Mouse (Mus musculus): ENCODE measurements around the gene Diexf. TPM values are rescaled to one million over a fixed set of nuclear protein-coding genes. Genes with fewer than 3 reads are reported as not detected.

Diexf gene
- polyA plus RNA-seq, 2 experiments = 8.9 to 33.4 TPM

- 94% methylated on average over 7 of the region's 7 CpGs for WGBS
- no peaks in the 10 kb centered on the region for H3K9me3 ChIP-seq (ENCODE audit: control insufficient read depth, low read length)
- H3K27me3 ChIP-seq (ENCODE audit: control insufficient read depth, insufficient read depth, low read length) = no peaks in the 10 kb centered on the region
- no peak overlapping the region for H3K4me3 ChIP-seq (replicated peaks; ENCODE audit: low read length)
- no peak overlapping the region for H3K27ac ChIP-seq (replicated peaks; ENCODE audit: low read depth, low read length)
- no peak for TF ChIP-seq POLR2A (IDR thresholded peaks at IDR 0.05; ENCODE audit: borderline replicate concordance, extremely low read depth, insufficient read depth, insufficient read length)
- H3K4me1 ChIP-seq (ENCODE audit: control insufficient read depth, insufficient read depth, low read length) = no peaks in the 10 kb centered on the region
- no peak for ATAC-seq (ENCODE audit: low FRiP score, low read depth)
- no peak for DNase-seq (ENCODE audit: low spot score)
- H3K36me3 ChIP-seq (ENCODE audit: control insufficient read depth, insufficient read depth, low read length) = peaks cover 86% of the 10 kb centered on the region
- H3K4me2 ChIP-seq (replicated peaks; ENCODE audit: low read depth, low read length, severe bottlenecking) = no peak overlapping the region
- H3K9ac ChIP-seq (ENCODE audit: low read depth, low read length, severe bottlenecking) = no peak overlapping the region
Observed at GRCm38 (mm10) chr1:193122793-193123192, 7.3 kb downstream of the Diexf start.

GRCm38 (mm10) chr1:193112093-193112492 is 18.0 kb downstream of the Diexf start:
- no peak overlapping the region for H3K4me2 ChIP-seq (replicated peaks; ENCODE audit: low read depth, low read length, severe bottlenecking)
- H3K27ac ChIP-seq (replicated peaks; ENCODE audit: low read depth, low read length) = no peak overlapping the region
- no peak overlapping the region for H3K9ac ChIP-seq (ENCODE audit: low read depth, low read length, severe bottlenecking)
- H3K4me3 ChIP-seq (replicated peaks; ENCODE audit: low read length) = no peak overlapping the region
- H3K36me3 ChIP-seq (ENCODE audit: control insufficient read depth, insufficient read depth, low read length) = peaks cover 97% of the 10 kb centered on the region
- DNase-seq (ENCODE audit: low spot score) (no peak), ATAC-seq (ENCODE audit: low FRiP score, low read depth) (no peak)
- no peak for TF ChIP-seq POLR2A (IDR thresholded peaks at IDR 0.05; ENCODE audit: borderline replicate concordance, extremely low read depth, insufficient read depth, insufficient read length)
- no peaks in the 10 kb centered on the region for H3K4me1 ChIP-seq (ENCODE audit: control insufficient read depth, insufficient read depth, low read length)
- H3K9me3 ChIP-seq (ENCODE audit: control insufficient read depth, low read length) = no peaks in the 10 kb centered on the region
- WGBS = 83% methylated on average over 9 of the region's 9 CpGs
- no peaks in the 10 kb centered on the region for H3K27me3 ChIP-seq (ENCODE audit: control insufficient read depth, insufficient read depth, low read length)

- TF ChIP-seq POLR2A (IDR thresholded peaks at IDR 0.05; ENCODE audit: borderline replicate concordance, extremely low read depth, insufficient read depth, insufficient read length) = no peak
- Histone ChIP-seq H3K4me2 (replicated peaks; ENCODE audit: low read depth, low read length, severe bottlenecking) (no peak overlapping the region), H3K9ac (ENCODE audit: low read depth, low read length, severe bottlenecking) (no peak overlapping the region), H3K27me3 (ENCODE audit: control insufficient read depth, insufficient read depth, low read length) (no peaks in the 10 kb centered on the region), H3K27ac (replicated peaks; ENCODE audit: low read depth, low read length) (no peak overlapping the region), H3K9me3 (ENCODE audit: control insufficient read depth, low read length) (no peaks in the 10 kb centered on the region), H3K4me3 (replicated peaks; ENCODE audit: low read length) (no peak overlapping the region), H3K36me3 (ENCODE audit: control insufficient read depth, insufficient read depth, low read length) (peaks cover 41% of the 10 kb centered on the region), H3K4me1 (ENCODE audit: control insufficient read depth, insufficient read depth, low read length) (no peaks in the 10 kb centered on the region)
- 81% methylated on average over 3 of the region's 3 CpGs for whole genome bisulfite sequencing
- ATAC-seq (ENCODE audit: low FRiP score, low read depth) = no peak
- no peak for DNase-seq (ENCODE audit: low spot score)
Observed at GRCm38 (mm10) chr1:193102996-193103395, 27.1 kb downstream of the Diexf start.

- H3K4me3 ChIP-seq (replicated peaks; ENCODE audit: low read length) = no peak overlapping the region
- no peak for TF ChIP-seq POLR2A (IDR thresholded peaks at IDR 0.05; ENCODE audit: borderline replicate concordance, extremely low read depth, insufficient read depth, insufficient read length)
- H3K27ac ChIP-seq (replicated peaks; ENCODE audit: low read depth, low read length) = no peak overlapping the region
- no peak overlapping the region for H3K4me2 ChIP-seq (replicated peaks; ENCODE audit: low read depth, low read length, severe bottlenecking)
- H3K27me3 ChIP-seq (ENCODE audit: control insufficient read depth, insufficient read depth, low read length) = no peaks in the 10 kb centered on the region
- no peak overlapping the region for H3K9ac ChIP-seq (ENCODE audit: low read depth, low read length, severe bottlenecking)
- no peak for ATAC-seq (ENCODE audit: low FRiP score, low read depth)
- no peak for DNase-seq (ENCODE audit: low spot score)
- WGBS = 85% methylated on average over 5 of the region's 5 CpGs
- no peaks in the 10 kb centered on the region for H3K4me1 ChIP-seq (ENCODE audit: control insufficient read depth, insufficient read depth, low read length)
- peaks cover 37% of the 10 kb centered on the region for H3K36me3 ChIP-seq (ENCODE audit: control insufficient read depth, insufficient read depth, low read length)
- H3K9me3 ChIP-seq (ENCODE audit: control insufficient read depth, low read length) = no peaks in the 10 kb centered on the region
Observed at GRCm38 (mm10) chr1:193102556-193102955, 27.5 kb downstream of the Diexf start.

GRCm38 (mm10) chr1:193102029-193102428 is 28.0 kb downstream of the Diexf start:
- H3K27me3 ChIP-seq (ENCODE audit: control insufficient read depth, insufficient read depth, low read length) = no peaks in the 10 kb centered on the region
- H3K9ac ChIP-seq (ENCODE audit: low read depth, low read length, severe bottlenecking) = no peak overlapping the region
- H3K27ac ChIP-seq (replicated peaks; ENCODE audit: low read depth, low read length) = no peak overlapping the region
- DNase-seq (ENCODE audit: low spot score) (no peak), ATAC-seq (ENCODE audit: low FRiP score, low read depth) (no peak)
- WGBS = 41% methylated on average over 4 of the region's 4 CpGs
- H3K4me3 ChIP-seq (replicated peaks; ENCODE audit: low read length) = no peak overlapping the region
- peaks cover 32% of the 10 kb centered on the region for H3K36me3 ChIP-seq (ENCODE audit: control insufficient read depth, insufficient read depth, low read length)
- H3K4me2 ChIP-seq (replicated peaks; ENCODE audit: low read depth, low read length, severe bottlenecking) = no peak overlapping the region
- no peak for TF ChIP-seq POLR2A (IDR thresholded peaks at IDR 0.05; ENCODE audit: borderline replicate concordance, extremely low read depth, insufficient read depth, insufficient read length)
- H3K4me1 ChIP-seq (ENCODE audit: control insufficient read depth, insufficient read depth, low read length) = no peaks in the 10 kb centered on the region
- H3K9me3 ChIP-seq (ENCODE audit: control insufficient read depth, low read length) = no peaks in the 10 kb centered on the region

- no peak overlapping the region for H3K27ac ChIP-seq (replicated peaks; ENCODE audit: low read depth, low read length)
- H3K4me3 ChIP-seq (replicated peaks; ENCODE audit: low read length) = no peak overlapping the region
- peaks cover 3% of the 10 kb centered on the region; the same call in 1 of the 2 replicates for H3K36me3 ChIP-seq (ENCODE audit: control insufficient read depth, insufficient read depth, low read length)
- H3K4me2 ChIP-seq (replicated peaks; ENCODE audit: low read depth, low read length, severe bottlenecking) = no peak overlapping the region
- H3K4me1 ChIP-seq (ENCODE audit: control insufficient read depth, insufficient read depth, low read length) = no peaks in the 10 kb centered on the region
- 89% methylated on average over 3 of the region's 3 CpGs for WGBS
- DNase-seq (ENCODE audit: low spot score) (no peak), ATAC-seq (ENCODE audit: low FRiP score, low read depth) (no peak)
- no peak overlapping the region for H3K9ac ChIP-seq (ENCODE audit: low read depth, low read length, severe bottlenecking)
- no peak for TF ChIP-seq POLR2A (IDR thresholded peaks at IDR 0.05; ENCODE audit: borderline replicate concordance, extremely low read depth, insufficient read depth, insufficient read length)
- H3K27me3 ChIP-seq (ENCODE audit: control insufficient read depth, insufficient read depth, low read length) = no peaks in the 10 kb centered on the region
- no peaks in the 10 kb centered on the region for H3K9me3 ChIP-seq (ENCODE audit: control insufficient read depth, low read length)
Observed at GRCm38 (mm10) chr1:193098946-193099345, 31.1 kb downstream of the Diexf start.

All from limb, embryonic 14.5 days (tissue).